Mouse (Mus musculus): ENCODE data around the gene Scube2. TPM values are rescaled to one million over a fixed set of nuclear protein-coding genes. Genes with fewer than 3 reads are reported as not detected.

The Scube2 gene
- polyA plus RNA-seq, 1 experiment from 2014 or later = 14.9 TPM

DNA sequence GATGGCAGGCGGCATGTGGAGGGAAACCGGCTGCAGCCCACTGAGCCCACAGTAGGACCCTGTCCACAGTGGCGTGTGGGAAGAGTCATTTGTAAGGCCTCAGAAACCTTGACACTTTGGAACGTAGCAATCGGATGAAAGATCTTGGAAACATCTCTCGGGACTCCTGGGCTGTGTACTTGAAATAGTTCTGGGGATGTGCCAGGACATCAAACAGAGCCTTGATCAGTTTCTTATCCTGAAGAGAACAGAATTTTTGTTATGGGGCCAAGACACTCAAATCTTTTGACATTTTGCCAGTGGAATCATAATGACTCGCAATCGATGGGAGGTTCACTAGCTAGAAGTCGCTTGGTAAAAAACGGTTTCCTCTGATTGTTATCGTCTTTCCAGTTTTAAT lies 66.3 kb downstream of the Scube2 start:
- Histone ChIP-seq H3K4me2 (replicated peaks; ENCODE audit: low read depth, low read length) (no peak overlapping the region), H3K27ac (ENCODE audit: low read length) (no peak overlapping the region), H3K9ac (replicated peaks; ENCODE audit: low read depth) (no peak overlapping the region), H3K27me3 (replicated peaks; ENCODE audit: insufficient read depth, low read length) (no peaks in the 10 kb centered on the region), H3K4me3 (ENCODE audit: low read depth, low read length) (no peak overlapping the region), H3K4me1 (ENCODE audit: insufficient read depth, low read depth, low read length) (no peaks in the 10 kb centered on the region), H3K9me3 (ENCODE audit: low read length) (no peaks in the 10 kb centered on the region), H3K36me3 (ENCODE audit: insufficient read depth, low read length) (no peaks in the 10 kb centered on the region)
- TF ChIP-seq EP300 (IDR thresholded peaks at IDR 0.05) (no peak), CTCF (IDR thresholded peaks at IDR 0.05) (no peak)
- ATAC-seq (0 out of 2 replicates have a peak, but pooled peaks have one; percentile 18), DNase-seq (ENCODE audit: low spot score) (peak; percentile 51)
- 32% methylated on average over 11 of the region's 11 CpGs for WGBS

DNA sequence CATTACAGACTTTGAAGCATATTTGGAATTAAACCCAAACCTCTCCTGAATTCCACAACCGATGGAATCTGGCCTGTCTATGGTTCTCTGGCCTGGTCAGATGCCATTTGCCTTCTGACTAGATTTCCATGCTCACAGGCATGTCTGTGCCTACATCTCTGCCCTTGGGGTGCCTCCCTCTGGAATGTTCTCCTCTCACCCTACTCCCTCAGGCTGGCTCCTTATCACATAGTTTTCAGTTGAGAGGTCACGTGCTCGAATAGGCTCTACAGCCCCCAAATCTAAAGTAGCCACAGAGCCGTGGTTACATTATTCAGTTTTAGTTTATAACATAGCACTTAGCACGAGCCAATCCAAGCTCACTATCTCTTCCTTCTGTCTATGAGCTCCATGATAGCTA lies 69.9 kb downstream of the Scube2 start:
- no peaks in the 10 kb centered on the region for H3K36me3 ChIP-seq (ENCODE audit: insufficient read depth, low read length)
- no peaks in the 10 kb centered on the region for H3K9me3 ChIP-seq (ENCODE audit: low read length)
- DNase-seq (ENCODE audit: low spot score) (peak; percentile 52), ATAC-seq (peak; percentile 77)
- no peaks in the 10 kb centered on the region for H3K4me1 ChIP-seq (ENCODE audit: insufficient read depth, low read depth, low read length)
- no peak overlapping the region for H3K4me3 ChIP-seq (ENCODE audit: low read depth, low read length)
- H3K4me2 ChIP-seq (replicated peaks; ENCODE audit: low read depth, low read length) = no peak overlapping the region
- TF ChIP-seq EP300 (IDR thresholded peaks at IDR 0.05) (0 out of 2 replicates have a peak, but pooled peaks have one; percentile 31), CTCF (IDR thresholded peaks at IDR 0.05) (no peak)
- no peak overlapping the region for H3K27ac ChIP-seq (ENCODE audit: low read length)
- H3K27me3 ChIP-seq (replicated peaks; ENCODE audit: insufficient read depth, low read length) = no peaks in the 10 kb centered on the region
- no peak overlapping the region for H3K9ac ChIP-seq (replicated peaks; ENCODE audit: low read depth)
- 30% methylated on average over 5 of the region's 5 CpGs for WGBS

DNA sequence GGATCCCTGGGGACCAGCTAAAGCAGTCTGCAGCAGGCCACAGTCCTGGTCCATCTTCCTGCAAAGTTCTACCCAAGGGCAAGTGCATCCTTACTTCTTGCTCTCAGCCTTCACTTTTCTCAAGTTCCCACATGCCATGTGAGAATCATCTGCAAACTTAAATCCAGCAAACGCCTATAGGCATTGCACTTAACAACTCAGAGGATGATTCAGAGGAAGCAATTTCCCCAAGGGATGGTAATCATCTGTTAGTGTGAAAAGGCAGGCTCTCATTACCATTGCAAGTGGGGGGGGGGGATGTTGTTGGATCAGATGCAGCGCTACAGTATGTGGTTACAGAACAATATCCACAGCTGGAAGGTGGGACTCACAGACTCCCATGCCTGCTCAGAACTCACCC lies 70.9 kb downstream of the Scube2 start:
- H3K27ac ChIP-seq (ENCODE audit: low read length) = no peak overlapping the region
- DNase-seq (ENCODE audit: low spot score) (no peak), ATAC-seq (no peak)
- H3K9ac ChIP-seq (replicated peaks; ENCODE audit: low read depth) = no peak overlapping the region
- H3K4me3 ChIP-seq (ENCODE audit: low read depth, low read length) = no peak overlapping the region
- no peak for TF ChIP-seq EP300 (IDR thresholded peaks at IDR 0.05)
- TF ChIP-seq CTCF (IDR thresholded peaks at IDR 0.05) = no peak
- WGBS = 66% methylated on average over 2 of the region's 2 CpGs
- no peaks in the 10 kb centered on the region for H3K9me3 ChIP-seq (ENCODE audit: low read length)
- no peaks in the 10 kb centered on the region for H3K27me3 ChIP-seq (replicated peaks; ENCODE audit: insufficient read depth, low read length)
- H3K4me2 ChIP-seq (replicated peaks; ENCODE audit: low read depth, low read length) = no peak overlapping the region
- H3K36me3 ChIP-seq (ENCODE audit: insufficient read depth, low read length) = no peaks in the 10 kb centered on the region
- H3K4me1 ChIP-seq (ENCODE audit: insufficient read depth, low read depth, low read length) = no peaks in the 10 kb centered on the region

DNA sequence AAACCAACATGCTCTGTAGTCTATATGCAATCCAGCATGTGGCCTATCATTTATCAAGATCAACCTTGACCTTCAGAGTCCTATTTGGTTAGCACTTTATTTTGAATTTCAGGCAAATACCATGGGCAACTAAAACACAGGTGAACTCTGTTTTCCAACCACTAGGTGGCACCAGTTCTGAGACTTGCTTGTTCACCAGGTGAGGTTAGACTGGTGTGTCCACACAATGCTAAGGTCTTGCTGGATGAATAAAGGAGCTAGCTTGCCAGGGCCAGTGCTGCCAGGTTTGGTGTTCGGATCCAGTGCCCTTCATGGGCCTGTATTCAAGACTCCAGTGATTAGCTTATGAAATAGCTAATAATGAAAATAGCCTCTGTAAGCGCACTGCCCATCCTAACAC lies 72.7 kb downstream of the Scube2 start:
- H3K4me1 ChIP-seq (ENCODE audit: insufficient read depth, low read depth, low read length) = no peaks in the 10 kb centered on the region
- no peaks in the 10 kb centered on the region for H3K36me3 ChIP-seq (ENCODE audit: insufficient read depth, low read length)
- DNase-seq (ENCODE audit: low spot score) = peak; percentile 75
- TF ChIP-seq CTCF (IDR thresholded peaks at IDR 0.05) = peak; percentile 85
- no peak for TF ChIP-seq EP300 (IDR thresholded peaks at IDR 0.05)
- no peak overlapping the region for H3K27ac ChIP-seq (ENCODE audit: low read length)
- H3K9ac ChIP-seq (replicated peaks; ENCODE audit: low read depth) = no peak overlapping the region
- H3K9me3 ChIP-seq (ENCODE audit: low read length) = no peaks in the 10 kb centered on the region
- ATAC-seq = peak; percentile 50
- no peak overlapping the region for H3K4me2 ChIP-seq (replicated peaks; ENCODE audit: low read depth, low read length)
- H3K4me3 ChIP-seq (ENCODE audit: low read depth, low read length) = no peak overlapping the region
- 71% methylated on average over 2 of the region's 2 CpGs for WGBS
- no peaks in the 10 kb centered on the region for H3K27me3 ChIP-seq (replicated peaks; ENCODE audit: insufficient read depth, low read length)

DNA sequence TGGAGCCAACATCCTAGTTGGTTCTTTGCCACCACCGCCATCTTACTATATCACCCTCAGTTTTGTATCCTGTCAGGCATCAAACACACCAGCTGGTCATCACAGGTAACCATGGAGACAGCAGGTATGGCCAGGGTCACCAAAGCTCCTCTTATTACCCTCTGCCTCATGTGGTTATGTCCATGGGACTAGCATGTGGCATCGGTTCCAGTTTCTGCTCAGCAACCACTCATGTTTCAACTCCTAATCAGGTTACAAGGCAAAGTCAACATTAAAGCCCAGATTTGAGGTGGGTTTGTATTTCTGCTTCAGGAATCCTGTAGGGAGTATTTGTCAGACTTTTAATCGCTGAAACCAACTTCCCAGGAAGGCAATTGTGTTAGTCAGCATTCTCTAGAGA lies 74.7 kb downstream of the Scube2 start:
- no peak for TF ChIP-seq EP300 (IDR thresholded peaks at IDR 0.05)
- ATAC-seq (no peak), DNase-seq (ENCODE audit: low spot score) (no peak)
- Histone ChIP-seq H3K4me3 (ENCODE audit: low read depth, low read length) (no peak overlapping the region), H3K9me3 (ENCODE audit: low read length) (no peaks in the 10 kb centered on the region), H3K4me1 (ENCODE audit: insufficient read depth, low read depth, low read length) (no peaks in the 10 kb centered on the region), H3K27me3 (replicated peaks; ENCODE audit: insufficient read depth, low read length) (no peaks in the 10 kb centered on the region), H3K27ac (ENCODE audit: low read length) (no peak overlapping the region), H3K9ac (replicated peaks; ENCODE audit: low read depth) (no peak overlapping the region), H3K36me3 (ENCODE audit: insufficient read depth, low read length) (no peaks in the 10 kb centered on the region), H3K4me2 (replicated peaks; ENCODE audit: low read depth, low read length) (no peak overlapping the region)
- 63% methylated on average over 3 of the region's 3 CpGs for WGBS

DNA sequence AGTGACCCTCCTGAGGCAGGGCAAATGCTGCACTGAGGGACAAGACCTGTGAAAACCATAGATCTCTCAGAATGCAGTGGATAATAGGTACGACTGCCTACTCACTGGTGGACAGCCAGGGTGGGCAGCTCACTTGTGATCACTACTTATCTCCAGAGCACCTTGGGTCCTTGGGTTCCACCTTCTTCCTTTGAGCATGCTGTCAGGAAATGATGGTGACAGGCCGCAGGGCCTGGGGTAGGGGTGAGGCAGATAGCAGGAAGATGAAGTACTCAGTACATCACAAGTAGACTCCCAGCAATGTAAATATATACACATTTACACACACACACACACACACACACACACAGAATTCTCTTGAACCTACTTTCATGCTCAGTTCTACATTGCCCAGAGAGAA lies 77.6 kb downstream of the Scube2 start:
- Histone ChIP-seq H3K4me1 (ENCODE audit: insufficient read depth, low read depth, low read length) (no peaks in the 10 kb centered on the region), H3K4me3 (ENCODE audit: low read depth, low read length) (no peak overlapping the region), H3K27ac (ENCODE audit: low read length) (no peak overlapping the region), H3K9me3 (ENCODE audit: low read length) (no peaks in the 10 kb centered on the region), H3K4me2 (replicated peaks; ENCODE audit: low read depth, low read length) (no peak overlapping the region), H3K27me3 (replicated peaks; ENCODE audit: insufficient read depth, low read length) (no peaks in the 10 kb centered on the region), H3K36me3 (ENCODE audit: insufficient read depth, low read length) (no peaks in the 10 kb centered on the region), H3K9ac (replicated peaks; ENCODE audit: low read depth) (no peak overlapping the region)
- DNase-seq (ENCODE audit: low spot score) (no peak), ATAC-seq (no peak)
- no peak for TF ChIP-seq EP300 (IDR thresholded peaks at IDR 0.05)
- TF ChIP-seq CTCF (IDR thresholded peaks at IDR 0.05) = no peak
- 63% methylated on average over 2 of the region's 2 CpGs for WGBS

DNA sequence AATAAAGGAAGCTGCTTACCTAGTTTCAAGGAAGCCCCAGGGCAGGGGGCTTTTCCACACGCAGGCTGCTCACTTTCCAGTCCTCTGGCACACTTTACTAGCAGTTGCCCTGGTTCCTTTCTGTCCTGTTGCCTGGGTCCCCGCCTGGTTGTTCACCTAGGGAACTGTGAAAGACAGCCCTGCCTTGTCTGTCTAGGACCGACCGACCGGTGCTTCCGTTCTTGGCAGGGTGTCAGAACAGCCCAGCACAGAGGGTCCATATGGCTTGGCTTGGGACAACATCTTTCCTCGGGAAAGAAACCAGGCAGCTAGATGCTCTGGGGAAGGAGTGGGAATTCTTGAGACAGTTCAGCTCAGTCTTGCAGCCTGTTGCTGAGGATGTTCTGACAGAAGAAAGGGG lies 82.2 kb downstream of the Scube2 start:
- H3K4me3 ChIP-seq (ENCODE audit: low read depth, low read length) = no peak overlapping the region
- ATAC-seq (no peak), DNase-seq (ENCODE audit: low spot score) (no peak)
- peaks cover 8% of the 10 kb centered on the region; the same call in 1 of the 2 replicates for H3K27me3 ChIP-seq (replicated peaks; ENCODE audit: insufficient read depth, low read length)
- H3K4me2 ChIP-seq (replicated peaks; ENCODE audit: low read depth, low read length) = no peak overlapping the region
- no peaks in the 10 kb centered on the region for H3K9me3 ChIP-seq (ENCODE audit: low read length)
- H3K9ac ChIP-seq (replicated peaks; ENCODE audit: low read depth) = no peak overlapping the region
- H3K36me3 ChIP-seq (ENCODE audit: insufficient read depth, low read length) = no peaks in the 10 kb centered on the region
- H3K4me1 ChIP-seq (ENCODE audit: insufficient read depth, low read depth, low read length) = peaks cover 7% of the 10 kb centered on the region; the same call in 1 of the 2 replicates
- no peak for TF ChIP-seq EP300 (IDR thresholded peaks at IDR 0.05)
- TF ChIP-seq CTCF (IDR thresholded peaks at IDR 0.05) = no peak
- 25% methylated on average over 7 of the region's 7 CpGs for WGBS
- no peak overlapping the region for H3K27ac ChIP-seq (ENCODE audit: low read length)

Data from lung, postnatal 0 days (tissue).